Mouse (Mus musculus): ENCODE results near the gene Raver2. TPM values are rescaled to one million over a fixed set of nuclear protein-coding genes. Genes with fewer than 3 reads are reported as not detected.

The Raver2 gene
- polyA plus RNA-seq, 1 experiment = 15.7 TPM

DNA sequence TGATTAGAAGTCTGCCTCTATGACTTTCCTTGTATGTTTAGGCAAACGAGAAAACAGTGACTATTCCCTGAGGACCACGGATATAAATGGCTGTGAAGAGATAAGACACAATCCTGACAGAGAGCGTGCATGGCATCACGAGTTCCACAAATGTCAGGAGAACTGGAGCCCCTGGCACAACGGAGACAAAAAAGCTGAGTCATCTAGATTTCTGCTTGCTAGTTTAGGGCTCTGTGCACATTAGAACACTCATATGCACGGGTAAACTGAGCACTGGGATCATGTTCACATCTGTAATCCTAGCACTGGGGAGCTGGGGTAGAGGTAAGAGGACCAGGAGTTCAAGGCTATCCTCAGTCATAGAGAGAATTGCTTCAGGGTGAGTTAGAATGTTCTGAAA lies 111.1 kb downstream of the Raver2 start:
- Histone ChIP-seq H3K27ac (ENCODE audit: insufficient read depth, low read length) (no peak overlapping the region), H3K4me3 (ENCODE audit: insufficient read depth, low read length) (no peak overlapping the region), H3K4me1 (ENCODE audit: control insufficient read depth, insufficient read depth, low read length) (peaks cover 2% of the 10 kb centered on the region; the same call in 1 of the 2 replicates)
- TF ChIP-seq POLR2A (IDR thresholded peaks at IDR 0.05; ENCODE audit: extremely low read depth, insufficient read depth, low read length) (no peak), CTCF (IDR thresholded peaks at IDR 0.05; ENCODE audit: extremely low read depth, insufficient read depth, low read length) (no peak)

DNA sequence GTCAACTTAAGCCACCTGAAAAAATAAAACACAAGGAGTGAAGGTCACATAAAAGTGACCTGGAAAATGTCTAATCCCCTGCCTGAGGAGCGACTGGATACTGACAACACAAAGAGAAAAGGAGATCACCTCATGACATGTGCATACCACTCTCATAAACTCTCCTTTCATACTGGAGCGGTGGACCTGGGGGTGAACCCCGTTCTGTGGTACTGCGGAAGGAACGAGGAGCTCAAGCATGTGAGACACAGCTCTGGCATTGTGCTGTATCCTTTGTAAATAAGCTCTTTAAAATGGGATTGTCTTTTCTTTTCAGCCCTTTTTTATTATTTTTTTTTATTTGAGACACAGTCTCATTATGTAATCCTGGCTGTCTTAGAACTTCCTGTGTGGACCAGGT lies 111.9 kb downstream of the Raver2 start:
- Histone ChIP-seq H3K27ac (ENCODE audit: insufficient read depth, low read length) (no peak overlapping the region), H3K4me3 (ENCODE audit: insufficient read depth, low read length) (no peak overlapping the region), H3K4me1 (ENCODE audit: control insufficient read depth, insufficient read depth, low read length) (peaks cover 2% of the 10 kb centered on the region; the same call in 1 of the 2 replicates)
- no peak for TF ChIP-seq CTCF (IDR thresholded peaks at IDR 0.05; ENCODE audit: extremely low read depth, insufficient read depth, low read length)
- TF ChIP-seq POLR2A (IDR thresholded peaks at IDR 0.05; ENCODE audit: extremely low read depth, insufficient read depth, low read length) = no peak

DNA sequence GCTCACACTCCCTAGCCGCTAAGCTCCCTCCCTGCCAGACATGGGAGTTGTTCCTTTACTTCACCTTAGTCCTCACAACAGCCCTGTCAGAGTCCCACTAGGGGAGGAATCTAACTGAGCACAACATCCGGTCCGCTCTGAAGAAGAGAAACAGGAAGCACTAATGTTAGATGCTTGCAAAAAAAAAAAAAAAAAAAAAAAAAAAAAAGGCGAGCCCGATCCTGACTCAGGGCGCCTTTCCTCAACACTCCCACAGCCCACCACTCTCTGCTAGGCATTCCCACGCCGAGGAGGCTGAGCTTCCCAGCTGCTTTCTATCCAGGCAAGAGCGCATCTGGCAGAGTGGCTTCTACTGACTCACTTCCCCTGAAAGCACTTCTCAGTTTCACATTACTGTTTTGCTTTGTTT lies 113.8 kb downstream of the Raver2 start:
- Histone ChIP-seq H3K27ac (ENCODE audit: insufficient read depth, low read length) (0 out of 2 replicates have a peak overlapping the region, but pooled peaks have one; percentile 28), H3K4me1 (ENCODE audit: control insufficient read depth, insufficient read depth, low read length) (peaks cover 2% of the 10 kb centered on the region; the same call in 1 of the 2 replicates), H3K4me3 (ENCODE audit: insufficient read depth, low read length) (no peak overlapping the region)
- no peak for TF ChIP-seq CTCF (IDR thresholded peaks at IDR 0.05; ENCODE audit: extremely low read depth, insufficient read depth, low read length)
- TF ChIP-seq POLR2A (IDR thresholded peaks at IDR 0.05; ENCODE audit: extremely low read depth, insufficient read depth, low read length) = no peak

DNA sequence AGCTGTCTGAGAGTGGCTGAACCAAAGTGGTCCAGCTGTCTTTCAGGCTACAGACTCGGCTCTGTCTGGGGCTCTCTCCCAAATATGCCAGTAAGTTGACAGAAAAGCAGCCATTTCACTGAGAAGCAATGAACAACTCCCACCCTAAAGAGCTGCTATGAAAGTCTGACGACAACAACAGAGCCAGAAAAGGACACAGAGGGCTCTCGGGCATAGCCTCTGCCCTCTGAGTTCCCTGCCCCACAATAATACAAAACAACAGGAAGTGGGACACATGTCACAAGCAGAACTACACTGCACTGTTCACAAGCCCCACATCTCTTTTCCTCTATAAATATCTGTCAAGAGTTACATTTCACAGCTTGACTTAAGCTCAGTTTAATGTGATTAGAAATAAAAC lies 116.4 kb downstream of the Raver2 start:
- Histone ChIP-seq H3K4me3 (ENCODE audit: insufficient read depth, low read length) (no peak overlapping the region), H3K27ac (ENCODE audit: insufficient read depth, low read length) (no peak overlapping the region)
- TF ChIP-seq CTCF (IDR thresholded peaks at IDR 0.05; ENCODE audit: extremely low read depth, insufficient read depth, low read length) (no peak), POLR2A (IDR thresholded peaks at IDR 0.05; ENCODE audit: extremely low read depth, insufficient read depth, low read length) (no peak)

DNA sequence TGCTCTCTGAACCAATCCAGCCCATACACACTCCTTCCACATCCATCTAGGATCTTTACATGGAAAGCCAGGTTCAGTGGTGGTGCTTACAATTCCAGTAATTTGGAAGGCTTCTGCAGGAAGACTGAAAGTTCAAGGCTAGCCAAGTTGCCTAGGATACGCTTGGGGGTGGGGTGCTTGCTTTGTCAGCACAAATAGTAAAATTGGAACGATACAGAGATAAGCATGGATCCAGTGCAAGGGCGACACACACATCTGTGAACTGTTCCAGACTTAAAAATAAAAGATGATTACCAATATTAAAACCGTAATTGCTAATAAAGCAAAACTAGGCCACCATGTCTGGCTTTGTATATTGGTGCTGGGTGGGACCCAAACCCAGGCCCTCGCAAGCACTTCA lies 117.8 kb downstream of the Raver2 start:
- Histone ChIP-seq H3K4me3 (ENCODE audit: insufficient read depth, low read length) (no peak overlapping the region), H3K27ac (ENCODE audit: insufficient read depth, low read length) (no peak overlapping the region), H3K4me1 (ENCODE audit: control insufficient read depth, insufficient read depth, low read length) (peaks cover 2% of the 10 kb centered on the region; the same call in 1 of the 2 replicates)
- TF ChIP-seq POLR2A (IDR thresholded peaks at IDR 0.05; ENCODE audit: extremely low read depth, insufficient read depth, low read length) = no peak
- TF ChIP-seq CTCF (IDR thresholded peaks at IDR 0.05; ENCODE audit: extremely low read depth, insufficient read depth, low read length) = no peak

More for the DNA sequence above, 116.4 kb downstream of the Raver2 start:
- H3K4me1 ChIP-seq (ENCODE audit: control insufficient read depth, insufficient read depth, low read length) = peaks cover 2% of the 10 kb centered on the region; the same call in 1 of the 2 replicates

DNA sequence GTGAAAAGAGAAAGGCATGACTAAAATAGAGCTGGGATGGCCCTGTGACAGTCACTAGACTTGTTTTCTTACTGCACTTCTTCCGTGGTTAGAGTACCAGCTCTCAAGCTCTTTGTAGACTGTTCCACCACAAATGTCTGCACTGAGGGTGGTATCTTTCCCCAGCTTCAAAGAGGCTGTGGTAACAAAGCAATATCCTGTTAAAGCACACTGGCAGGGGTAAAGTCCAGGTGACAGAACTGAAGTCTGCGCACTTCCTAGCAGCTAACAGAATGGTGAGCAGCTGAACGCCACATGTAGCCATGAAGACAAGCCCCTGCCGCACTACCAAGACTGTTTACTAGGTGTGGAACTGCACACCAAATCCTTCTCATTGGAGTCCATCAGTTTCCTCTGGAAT lies 118.6 kb downstream of the Raver2 start:
- Histone ChIP-seq H3K4me3 (ENCODE audit: insufficient read depth, low read length) (no peak overlapping the region), H3K4me1 (ENCODE audit: control insufficient read depth, insufficient read depth, low read length) (peaks cover 1% of the 10 kb centered on the region; the same call in 1 of the 2 replicates), H3K27ac (ENCODE audit: insufficient read depth, low read length) (no peak overlapping the region)
- TF ChIP-seq POLR2A (IDR thresholded peaks at IDR 0.05; ENCODE audit: extremely low read depth, insufficient read depth, low read length) (no peak), CTCF (IDR thresholded peaks at IDR 0.05; ENCODE audit: extremely low read depth, insufficient read depth, low read length) (no peak)

DNA sequence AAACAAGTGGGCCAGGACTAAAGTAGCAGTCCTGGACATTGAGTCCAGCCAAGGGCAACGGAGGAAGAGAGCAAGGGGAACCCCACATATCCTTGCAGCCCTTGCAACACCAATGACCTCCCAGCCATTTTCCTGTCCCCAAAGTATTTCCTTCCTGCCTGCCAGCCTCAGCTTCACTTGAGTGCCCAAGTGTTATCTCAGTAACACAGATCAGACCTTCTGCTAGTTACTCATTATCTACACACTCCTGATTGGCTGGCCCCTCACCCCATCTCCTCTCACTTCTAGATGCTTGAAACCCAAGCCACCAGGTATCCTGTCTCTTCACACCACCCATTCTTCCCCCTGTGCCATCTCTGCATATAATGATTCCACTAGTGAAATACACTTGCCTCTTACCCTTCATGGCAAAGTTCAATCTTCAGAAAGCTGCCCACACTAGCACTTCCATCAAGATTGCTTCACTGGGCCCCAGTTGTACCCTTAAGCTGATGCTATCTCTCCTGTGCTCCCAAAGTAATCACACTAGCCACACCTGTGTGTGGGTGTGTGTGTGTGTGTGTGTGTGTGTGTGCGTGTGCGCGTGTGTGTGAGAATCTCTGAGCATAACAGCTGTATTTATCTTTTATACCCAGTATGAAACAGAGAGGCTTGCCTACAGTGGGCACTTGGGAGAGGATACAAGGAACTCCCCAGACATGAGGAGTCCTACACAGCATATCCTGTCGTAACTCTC lies 123.6 kb downstream of the Raver2 start:
- H3K4me1 ChIP-seq (ENCODE audit: control insufficient read depth, insufficient read depth, low read length) = peaks cover 2% of the 10 kb centered on the region
- no peak overlapping the region for H3K4me3 ChIP-seq (ENCODE audit: insufficient read depth, low read length)
- H3K27ac ChIP-seq (ENCODE audit: insufficient read depth, low read length) = no peak overlapping the region
- no peak for TF ChIP-seq POLR2A (IDR thresholded peaks at IDR 0.05; ENCODE audit: extremely low read depth, insufficient read depth, low read length)
- no peak for TF ChIP-seq CTCF (IDR thresholded peaks at IDR 0.05; ENCODE audit: extremely low read depth, insufficient read depth, low read length)

DNA sequence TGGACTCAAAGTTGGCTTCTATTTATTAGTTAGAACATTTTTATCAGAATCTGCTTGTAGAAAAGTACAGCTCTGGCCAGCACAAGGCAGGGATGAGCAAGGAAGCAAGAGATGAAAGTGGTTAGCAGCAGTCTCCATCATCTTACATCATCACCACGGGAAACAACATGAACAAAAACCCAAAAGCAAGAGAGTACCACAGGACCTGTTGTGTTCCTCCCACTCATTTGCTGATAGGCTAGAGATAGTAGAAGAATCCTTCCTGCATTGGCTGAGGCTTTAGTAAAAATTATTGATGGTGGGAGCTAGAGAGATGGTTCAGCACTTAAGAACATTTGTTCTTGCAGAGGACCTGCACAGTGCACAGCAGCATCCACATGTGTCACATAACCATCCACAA lies 125.4 kb downstream of the Raver2 start:
- H3K4me3 ChIP-seq (ENCODE audit: insufficient read depth, low read length) = no peak overlapping the region
- H3K27ac ChIP-seq (ENCODE audit: insufficient read depth, low read length) = no peak overlapping the region
- TF ChIP-seq CTCF (IDR thresholded peaks at IDR 0.05; ENCODE audit: extremely low read depth, insufficient read depth, low read length) (no peak), POLR2A (IDR thresholded peaks at IDR 0.05; ENCODE audit: extremely low read depth, insufficient read depth, low read length) (no peak)
- H3K4me1 ChIP-seq (ENCODE audit: control insufficient read depth, insufficient read depth, low read length) = peaks cover 10% of the 10 kb centered on the region

DNA sequence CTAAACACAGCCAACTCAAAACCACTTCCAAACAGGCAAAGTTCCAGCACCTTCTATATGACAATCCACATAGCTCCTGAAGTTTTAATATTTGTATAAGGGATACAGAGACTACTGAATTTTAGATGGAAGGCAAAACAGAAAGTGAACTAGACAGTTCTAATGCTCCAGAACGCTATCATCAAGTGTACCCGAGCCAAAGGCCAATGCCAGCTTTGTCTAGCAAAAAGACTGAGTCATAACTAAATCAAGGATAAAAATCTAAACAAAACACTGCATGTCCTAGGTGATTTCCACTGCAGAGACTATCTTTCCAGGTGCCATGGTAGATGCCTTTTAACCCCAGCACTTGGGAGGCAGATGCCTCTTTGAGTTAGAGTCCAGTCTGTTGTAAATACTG lies 127.6 kb downstream of the Raver2 start:
- H3K4me1 ChIP-seq (ENCODE audit: control insufficient read depth, insufficient read depth, low read length) = peaks cover 10% of the 10 kb centered on the region
- no peak overlapping the region for H3K27ac ChIP-seq (ENCODE audit: insufficient read depth, low read length)
- no peak for TF ChIP-seq CTCF (IDR thresholded peaks at IDR 0.05; ENCODE audit: extremely low read depth, insufficient read depth, low read length)
- no peak for TF ChIP-seq POLR2A (IDR thresholded peaks at IDR 0.05; ENCODE audit: extremely low read depth, insufficient read depth, low read length)
- H3K4me3 ChIP-seq (ENCODE audit: insufficient read depth, low read length) = no peak overlapping the region
